Mouse (Mus musculus) thymus, postnatal 10 days (tissue): ENCODE measurements around the gene Crim1.

Source experiments
- DNase-seq, 2 experiments: peaks; one replicate each; pipeline ENCODE4 v3.0.0; 2021; ENCODE audit warnings: low spot score in 2 of 2

Crim1 gene

DNA sequence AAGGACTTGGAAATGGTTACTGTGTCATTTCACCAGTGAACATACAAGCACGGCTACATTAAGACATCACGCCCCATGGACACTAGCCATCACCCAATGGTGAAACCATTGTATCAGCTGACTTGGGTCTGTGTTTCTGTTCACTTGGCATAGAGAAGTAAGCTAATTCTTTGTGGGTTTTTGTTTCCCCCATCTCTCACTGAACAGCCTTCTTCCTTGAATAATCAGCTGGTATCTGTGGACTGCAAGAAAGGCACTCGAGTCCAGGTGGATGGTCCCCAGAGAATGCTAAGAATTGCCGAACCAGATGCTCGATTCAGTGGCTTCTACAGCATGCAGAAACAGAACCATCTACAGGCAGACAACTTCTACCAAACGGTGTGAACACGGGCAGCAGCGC lies 173.8 kb downstream of the Crim1 start:
- DNase-seq = no peak

DNA sequence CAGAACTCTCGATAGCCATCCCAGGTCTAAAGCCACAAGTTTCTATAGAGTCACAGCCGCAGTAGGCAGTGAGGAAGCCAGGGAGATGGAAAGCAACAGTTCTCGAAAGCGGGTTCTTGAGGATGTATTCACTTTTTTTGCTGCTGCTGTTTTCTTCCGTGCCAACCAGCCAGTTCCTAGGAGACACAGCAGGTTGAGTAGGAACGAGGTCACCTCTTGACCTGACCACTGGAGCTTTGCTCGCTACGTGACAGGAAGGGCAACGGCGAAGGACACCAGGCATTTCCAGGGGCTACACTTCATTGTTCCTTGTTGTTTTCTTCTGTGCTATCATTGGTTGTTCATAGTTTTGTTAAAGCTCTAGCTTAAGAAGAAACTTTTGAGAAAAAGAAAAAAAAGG lies 174.7 kb downstream of the Crim1 start:
- DNase-seq = no peak

DNA sequence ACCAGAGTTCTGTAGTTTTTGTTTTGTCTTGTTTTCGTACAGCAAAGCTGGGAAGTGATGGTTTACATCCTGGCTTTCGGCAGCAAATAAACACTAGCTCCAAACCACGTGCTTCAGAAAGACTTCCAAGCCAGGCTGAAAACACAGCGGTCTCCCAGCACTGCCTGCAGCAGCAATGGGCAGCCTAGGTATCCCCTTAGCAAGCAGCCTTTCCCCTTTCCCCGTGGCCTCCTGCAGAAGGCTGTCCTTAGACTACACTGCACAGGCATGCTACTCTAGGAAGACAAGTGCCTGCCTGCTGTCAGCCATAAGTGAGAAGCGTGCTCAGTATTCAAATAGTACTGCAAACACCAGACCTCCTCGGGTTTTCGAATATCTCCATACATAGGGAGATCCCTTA lies 176.5 kb downstream of the Crim1 start:
- no peak for DNase-seq

DNA sequence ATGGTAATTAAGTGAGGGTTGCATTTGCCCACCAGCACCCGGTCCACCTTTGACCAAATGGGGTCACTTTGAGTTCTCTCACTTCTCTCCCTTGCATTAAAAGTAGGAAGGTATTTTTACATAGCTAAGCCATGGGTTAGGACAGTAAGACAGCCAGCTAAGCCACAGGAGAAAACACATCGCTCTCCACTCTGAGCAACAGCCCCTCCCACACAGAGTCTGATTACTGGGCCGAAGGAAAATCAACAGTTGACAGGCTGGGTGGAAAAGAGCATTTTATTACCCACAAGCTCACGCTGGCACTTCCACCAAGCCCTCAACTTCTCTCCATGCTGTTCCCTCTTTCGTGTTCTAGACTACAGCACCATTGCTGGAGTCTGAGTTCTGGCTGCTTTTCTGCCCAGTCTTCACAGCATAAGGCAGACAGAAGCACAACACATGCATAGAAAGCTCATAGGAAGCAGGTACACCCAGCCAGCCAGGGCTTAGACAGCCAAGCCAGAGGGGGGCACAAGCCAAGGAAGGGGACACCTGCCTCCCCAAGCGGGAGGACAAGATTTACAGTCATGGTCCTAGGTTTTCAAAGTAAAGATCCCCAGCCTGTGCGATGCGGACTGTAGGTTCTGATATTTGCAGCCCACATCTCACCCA lies 179.2 kb downstream of the Crim1 start:
- DNase-seq = no peak

DNA sequence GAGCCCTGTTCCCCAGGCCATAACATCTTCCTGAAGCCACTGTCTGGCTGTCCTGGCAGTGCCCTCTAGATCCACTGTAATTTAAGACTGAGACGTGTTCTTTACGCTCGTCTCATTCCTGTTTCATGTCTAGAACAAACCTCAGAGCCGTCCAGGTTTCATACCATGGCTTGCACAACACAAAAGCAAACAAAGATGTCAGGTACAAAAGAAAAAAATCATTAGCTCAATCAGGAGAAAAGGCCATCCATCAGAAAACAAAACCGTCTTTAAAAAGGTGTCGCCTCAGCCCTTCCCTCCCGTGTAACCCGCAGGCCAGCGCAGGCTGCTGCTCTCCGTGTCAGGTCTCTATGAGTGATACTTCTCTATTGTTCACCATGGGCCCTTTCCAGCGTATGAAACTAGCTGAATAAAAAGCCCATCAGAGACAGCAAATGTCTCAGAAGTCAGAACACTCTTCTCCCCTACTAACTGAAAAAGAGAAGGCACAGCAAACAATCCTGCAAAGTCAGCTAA lies 179.7 kb downstream of the Crim1 start:
- no peak for DNase-seq

DNA sequence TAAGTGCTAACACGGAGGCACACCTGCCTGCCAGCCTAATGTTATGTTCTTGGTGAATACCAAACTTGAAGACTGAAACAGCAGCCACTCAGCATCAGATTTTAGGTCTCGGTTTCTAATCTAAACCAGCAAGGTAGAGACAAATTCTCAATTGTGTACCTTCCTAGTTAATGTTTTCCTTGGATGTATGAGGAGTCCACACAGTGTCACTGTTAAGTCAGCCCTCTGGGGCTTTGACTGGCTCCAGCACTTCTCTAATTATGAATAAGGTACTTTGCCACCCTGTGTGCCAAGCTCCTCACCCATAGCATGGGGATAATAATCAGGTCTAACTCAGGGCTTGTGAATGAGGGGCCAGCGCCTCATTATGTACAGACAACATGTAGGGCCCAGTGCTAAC lies 182.3 kb downstream of the Crim1 start:
- no peak for DNase-seq

DNA sequence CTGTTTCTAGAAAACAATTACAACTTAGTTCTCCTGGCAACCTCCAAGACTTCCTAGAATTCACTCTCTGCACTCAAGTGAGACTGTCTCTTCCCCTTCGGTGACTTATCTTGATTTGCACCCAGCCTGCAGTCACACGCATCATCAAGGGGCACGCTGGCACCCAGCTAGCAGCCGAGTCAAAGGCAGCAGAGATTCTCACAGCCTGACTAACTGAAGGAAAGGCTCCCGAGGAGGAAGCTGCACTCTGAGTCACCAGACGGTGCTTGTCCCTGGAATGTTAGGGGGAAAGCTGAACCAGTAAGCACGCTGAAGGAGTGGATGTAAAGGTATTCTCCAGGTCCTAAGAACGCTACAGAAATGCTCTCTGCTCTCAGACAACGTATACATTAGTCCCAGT lies 187.6 kb downstream of the Crim1 start:
- no peak for DNase-seq

DNA sequence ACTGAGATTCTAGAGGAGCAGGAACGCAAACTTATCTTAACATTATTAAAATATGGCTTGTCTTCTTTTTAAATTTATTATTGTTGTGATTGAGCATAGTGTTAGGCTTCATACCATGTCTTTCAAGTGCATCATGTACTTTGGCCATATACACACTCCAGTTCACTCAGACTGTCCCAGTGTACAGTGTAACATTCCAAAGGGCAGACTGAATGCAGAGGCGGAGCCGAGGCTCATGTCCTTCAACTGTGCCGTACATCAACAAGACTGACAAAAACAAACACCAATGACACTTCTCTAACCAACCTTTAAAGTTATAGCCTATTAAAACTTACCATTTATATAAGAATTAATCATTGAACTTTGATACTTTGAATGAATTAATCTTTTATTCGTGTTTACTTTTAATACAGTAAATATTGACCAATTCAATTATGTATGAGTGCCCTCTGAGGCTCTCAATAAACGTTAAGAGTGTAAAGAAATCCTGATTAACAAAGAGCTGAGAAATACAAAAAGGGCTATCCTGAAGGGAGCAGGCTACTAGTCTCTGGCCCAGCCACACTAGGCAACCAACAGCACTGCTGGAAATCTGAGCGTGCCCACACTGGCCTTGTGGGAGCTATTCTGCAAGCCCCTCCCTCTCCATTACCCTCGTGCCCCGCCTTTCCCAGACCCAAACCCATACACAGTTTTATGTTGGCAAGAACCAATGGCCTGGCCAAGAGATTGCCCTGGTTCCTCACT lies 188.2 kb downstream of the Crim1 start:
- no peak for DNase-seq

DNA sequence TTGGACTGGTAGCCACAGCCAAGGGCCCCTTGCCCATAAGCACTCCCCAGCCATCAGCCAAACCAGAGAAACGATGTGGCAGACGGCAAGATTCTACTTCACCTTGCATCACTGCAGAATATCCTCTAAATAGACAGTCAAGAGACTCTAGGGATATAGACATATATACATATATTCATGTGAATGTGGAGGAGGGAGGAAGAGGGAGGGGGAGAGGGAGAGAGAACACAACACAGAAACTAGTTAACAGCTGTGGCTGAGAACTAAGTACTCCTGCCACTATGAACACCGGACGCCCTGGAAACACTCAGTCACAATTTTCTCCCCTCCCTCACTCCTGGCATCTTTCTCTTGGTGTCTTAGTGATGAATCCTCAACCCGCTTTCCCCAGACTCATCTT lies 189.5 kb downstream of the Crim1 start:
- DNase-seq = no peak

DNA sequence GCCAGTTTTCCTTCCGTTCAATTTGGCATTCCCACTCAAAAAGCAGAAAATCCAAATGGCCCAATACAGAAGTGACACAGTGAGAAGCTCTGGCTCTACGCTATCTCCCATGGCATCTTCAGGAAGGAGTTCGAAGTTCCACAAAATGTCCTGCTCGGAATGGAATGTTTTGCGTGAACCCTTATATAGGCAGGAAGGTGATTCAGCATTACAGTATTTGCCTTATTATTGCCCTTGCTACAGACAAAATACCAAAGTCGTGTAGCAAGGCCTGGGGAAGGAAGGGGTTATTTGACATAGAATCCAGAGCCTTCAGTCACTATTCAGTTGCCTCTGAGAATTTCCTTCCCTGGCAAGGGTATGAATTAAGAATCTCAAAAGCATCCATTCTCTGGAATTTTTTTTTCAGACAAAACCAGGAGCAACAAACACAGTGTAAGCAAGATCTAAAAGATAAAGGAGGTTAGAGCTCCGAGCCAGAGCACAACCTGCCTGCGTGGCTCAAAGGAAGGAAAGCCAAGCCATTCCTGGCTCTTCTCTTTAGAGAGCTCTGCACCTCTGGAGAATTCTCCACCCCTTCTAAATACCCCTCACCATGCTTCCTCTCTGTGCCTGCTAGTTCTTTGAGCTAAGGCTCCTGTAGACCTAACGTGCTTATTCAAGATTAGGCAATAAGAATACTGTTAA lies 192.5 kb downstream of the Crim1 start:
- DNase-seq = no peak

DNA sequence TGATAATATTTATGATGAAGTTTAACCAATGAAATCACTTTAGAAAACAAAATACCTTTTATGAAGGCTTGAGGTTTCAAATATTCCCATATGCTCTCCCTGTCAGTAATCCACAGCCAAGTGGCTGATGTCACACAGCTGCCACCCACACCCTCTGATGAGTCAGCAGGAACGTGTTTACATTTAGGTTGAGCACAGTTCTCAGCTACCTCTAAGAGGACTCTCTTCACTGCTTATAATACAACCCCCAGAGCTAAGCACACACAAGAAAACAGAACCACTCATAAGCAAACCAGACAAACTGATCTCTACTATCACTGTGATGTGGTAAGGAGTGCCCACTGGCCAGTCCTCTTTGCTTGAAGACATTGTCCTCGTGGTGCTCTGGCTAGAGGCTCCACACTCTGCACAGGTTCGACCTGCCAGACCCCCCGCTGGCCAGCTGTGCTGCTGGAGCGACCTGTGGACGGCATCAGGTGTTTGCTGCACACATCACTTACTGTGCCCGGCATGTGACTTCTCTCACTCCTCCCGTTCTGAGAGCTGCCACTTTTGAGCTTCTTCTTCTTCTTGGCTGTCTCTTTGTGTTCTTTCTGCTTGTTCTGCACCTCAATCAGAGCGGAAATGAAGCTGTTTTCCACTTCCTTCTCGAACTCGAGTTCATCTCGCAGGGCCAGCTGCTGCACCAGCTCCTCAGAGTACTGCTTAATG lies 200.2 kb downstream of the Crim1 start:
- DNase-seq = peak; percentile 33 to 40

DNA sequence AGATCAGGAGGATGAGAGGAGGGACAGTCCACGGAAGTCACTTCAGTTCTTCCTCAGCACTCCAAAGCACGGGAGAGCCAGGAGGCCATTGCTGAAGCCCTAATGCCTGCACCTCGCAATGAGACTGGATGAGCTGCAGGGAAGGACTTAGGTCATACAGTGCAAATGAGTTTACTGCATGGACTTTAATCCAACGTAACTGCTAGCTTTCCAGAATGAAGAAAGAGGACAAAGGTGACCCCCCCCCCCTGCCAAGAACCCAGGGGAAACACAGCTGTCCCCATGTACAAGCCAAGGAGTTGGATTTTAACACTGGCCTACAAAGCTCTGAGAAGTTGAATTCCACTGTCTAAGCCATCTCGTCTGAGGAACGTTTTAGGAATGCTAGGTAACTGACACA lies 201.3 kb downstream of the Crim1 start:
- DNase-seq = no peak

DNA sequence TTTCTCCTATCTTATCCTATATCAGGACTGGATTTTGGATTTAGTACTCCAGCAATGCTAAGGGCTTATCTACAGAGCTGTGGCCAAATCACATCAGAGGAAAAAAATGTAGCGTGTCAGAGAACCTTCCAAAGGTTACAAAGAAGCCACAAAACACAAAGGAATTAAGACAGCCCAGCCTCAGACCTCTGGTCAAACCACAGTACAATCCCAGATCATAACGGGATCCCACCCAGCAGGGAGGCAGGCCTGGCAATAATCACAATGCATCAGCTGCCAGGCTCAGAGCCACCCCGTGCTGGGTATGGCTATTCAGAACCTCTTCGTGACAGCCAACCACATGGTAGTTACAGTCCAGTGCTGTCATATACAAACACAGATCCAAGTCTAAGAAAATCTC lies 201.7 kb downstream of the Crim1 start:
- no peak for DNase-seq

DNA sequence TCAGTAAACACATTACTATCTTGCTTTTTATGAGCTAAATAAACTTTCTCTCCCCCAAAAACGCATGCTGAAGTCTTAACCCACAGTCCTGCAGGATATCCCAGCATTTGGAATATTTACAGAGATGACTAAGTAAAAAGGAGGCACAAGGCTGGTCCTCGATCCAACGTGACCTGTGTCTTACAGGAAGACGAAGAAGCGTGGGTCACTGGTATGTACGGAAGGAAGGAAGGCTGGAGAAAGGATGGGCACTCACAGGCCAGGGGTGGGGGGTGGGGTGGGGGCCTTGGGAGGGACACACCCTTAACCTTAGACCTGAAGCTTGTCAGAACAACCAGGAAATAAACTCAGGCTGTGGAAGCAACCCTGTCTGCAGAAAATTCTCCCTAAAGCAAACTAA lies 202.1 kb downstream of the Crim1 start:
- DNase-seq = no peak

DNA sequence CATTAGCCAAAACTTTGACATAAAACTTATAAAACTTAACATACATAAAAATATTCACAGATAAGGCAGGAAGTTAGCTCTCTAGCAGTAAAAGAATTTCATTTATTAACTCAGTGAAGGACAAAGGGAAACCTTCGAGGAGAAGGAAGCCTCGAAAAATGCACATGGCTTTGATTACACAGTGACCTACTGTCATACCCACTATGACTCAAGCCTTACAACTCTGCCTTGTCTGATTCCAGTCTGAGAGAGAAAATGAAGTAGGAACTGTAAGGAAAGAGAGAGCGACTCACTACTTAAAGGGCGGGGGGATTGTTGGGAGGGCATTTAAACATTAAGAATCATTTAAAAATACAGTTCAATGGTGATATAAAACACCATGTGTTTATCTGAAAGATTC lies 203.2 kb downstream of the Crim1 start:
- DNase-seq = no peak

DNA sequence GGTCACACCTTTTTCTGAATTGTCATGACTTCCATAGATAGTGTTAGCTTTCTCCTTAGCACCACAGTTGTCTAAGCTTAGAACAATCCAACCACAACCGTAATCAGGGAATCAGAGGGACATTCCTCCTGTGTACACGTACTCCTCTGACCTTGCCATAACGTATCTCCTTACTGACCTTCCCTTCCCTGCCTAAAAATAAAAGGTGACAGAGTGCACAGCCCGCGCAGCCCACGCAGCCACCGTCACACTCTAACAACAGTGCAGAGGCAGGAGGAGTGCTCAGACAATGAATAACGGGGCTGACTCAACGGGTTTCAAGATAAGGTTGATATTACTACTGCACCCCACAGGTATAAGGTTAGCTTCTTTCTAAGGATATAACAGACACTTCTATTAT lies 203.8 kb downstream of the Crim1 start:
- DNase-seq = no peak

DNA sequence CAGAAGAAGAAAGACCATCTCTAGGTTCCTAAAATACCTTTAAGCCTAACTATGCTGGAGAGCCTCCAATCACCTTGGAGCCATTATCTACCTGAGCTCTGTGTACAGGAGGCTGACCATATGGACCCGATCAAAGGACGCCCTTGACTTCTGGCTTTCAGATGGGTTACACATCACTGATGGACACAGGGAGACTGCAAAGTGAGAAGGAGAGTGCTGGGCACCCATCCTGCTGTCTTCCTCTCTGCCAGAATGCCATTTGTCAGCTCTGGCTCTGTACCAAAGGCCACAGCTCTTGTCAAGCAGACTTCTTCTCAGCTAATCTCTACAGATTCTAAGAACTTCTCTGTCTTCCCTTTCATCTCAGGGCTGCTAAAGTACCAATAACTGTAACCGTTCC lies 205.3 kb downstream of the Crim1 start:
- DNase-seq = no peak

DNA sequence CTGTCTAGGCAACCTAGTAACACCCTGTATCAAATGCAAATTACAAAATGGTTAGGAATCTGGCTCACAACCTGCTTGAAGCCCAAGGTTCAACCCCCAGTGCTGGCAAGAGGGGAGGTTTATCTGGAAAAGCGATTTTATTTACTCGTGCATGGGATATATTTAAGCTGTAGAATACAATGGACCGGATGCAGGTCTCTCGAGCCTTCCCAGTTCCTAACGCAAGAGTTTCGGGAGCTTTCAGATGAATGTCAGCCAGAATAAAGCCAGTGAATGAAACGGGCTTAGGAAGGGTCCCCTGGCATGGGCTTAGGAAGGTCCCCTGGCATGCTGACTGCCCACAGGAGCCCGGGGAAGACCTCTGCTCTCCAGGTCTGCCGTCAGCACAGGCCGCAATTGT lies 206.8 kb downstream of the Crim1 start:
- no peak for DNase-seq

DNA sequence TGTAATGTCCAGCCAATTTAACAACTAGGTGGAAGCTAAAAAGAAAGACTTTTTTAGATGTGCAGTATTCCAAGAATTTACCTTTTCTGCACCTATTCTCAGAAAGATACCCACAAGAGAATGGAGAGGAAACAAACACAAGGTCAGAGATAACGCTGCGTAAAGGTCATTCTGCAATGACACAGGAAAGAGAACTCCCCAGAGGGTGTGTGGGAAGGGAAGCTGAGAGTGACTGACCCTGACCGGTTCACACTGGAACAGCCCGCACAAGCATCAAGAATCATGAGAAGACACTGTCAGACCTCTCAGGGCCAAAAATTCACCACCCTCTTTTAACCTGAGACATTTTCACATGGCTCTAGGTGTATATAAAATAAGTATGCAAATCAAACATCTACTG lies 207.5 kb downstream of the Crim1 start:
- DNase-seq = no peak

DNA sequence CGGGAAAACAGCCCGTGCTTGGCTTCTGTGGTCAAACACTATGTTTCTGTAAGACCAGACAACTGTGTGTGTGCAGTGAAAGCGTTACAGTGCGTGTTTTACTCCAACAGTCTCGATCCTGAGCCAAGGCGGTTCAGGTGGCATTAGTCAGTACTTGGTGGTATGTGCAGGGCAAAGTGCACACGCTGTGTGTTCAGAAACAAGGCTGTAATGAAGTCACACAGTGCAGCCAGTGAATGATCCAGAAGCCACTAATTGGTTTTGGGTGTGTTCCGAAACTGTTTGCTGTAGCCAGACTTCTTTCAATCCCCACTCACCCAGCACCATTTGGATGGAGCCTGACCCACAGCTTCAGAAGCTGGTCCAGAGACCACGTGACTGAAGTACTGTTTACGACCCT lies 208.3 kb downstream of the Crim1 start:
- no peak for DNase-seq

DNA sequence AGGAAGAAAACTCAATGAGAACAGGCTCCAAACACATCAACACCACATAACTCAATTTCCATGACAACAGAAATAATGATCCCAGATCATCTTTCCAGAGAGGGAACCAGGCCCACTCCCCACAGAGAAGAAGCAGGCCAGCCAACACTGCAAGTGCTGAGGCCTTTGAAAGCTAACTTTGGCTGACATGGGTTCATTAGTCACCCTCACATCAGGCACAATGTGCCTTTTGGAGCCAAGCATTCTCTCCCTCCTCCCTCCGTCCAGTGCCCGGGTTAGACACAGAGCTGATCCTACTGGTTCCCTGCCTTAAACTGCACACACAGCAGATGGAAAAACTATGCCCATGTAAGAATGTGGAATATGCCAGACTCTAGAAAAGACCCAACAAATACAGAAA lies 209.9 kb downstream of the Crim1 start:
- no peak for DNase-seq

DNA sequence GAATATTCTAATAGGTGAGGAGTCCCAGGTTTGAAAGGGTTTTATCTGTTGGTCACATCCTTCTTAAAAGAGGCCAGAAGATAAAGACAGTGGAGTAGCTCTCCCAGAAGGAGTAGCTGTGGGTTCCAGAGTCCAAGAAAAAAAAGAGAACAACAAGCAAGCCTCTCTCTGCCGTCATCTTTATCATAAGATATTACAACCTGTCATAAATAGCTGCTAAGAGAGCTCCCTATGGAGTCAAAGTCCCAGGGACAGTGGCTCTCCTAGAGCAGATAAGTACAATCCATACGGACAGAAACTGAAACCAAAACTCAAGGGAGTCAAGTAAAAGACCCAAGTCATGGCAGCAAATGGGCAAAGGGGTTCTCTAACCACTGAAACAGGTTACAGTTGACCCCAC lies 215.2 kb downstream of the Crim1 start:
- no peak for DNase-seq
